Mouse (Mus musculus): ENCODE results near the gene Tnfrsf1b. TPM values are rescaled to one million over a fixed set of nuclear protein-coding genes. Genes with fewer than 3 reads are reported as not detected.

The Tnfrsf1b gene
- polyA plus RNA-seq, 1 experiment from 2014 or later, result 4.5 TPM

Other genes with a start within 250 kb of the Tnfrsf1b start
- gene Vps13d, start 51.9 kb downstream of the Tnfrsf1b start, polyA plus RNA-seq (2015; fragmentation: Nextera tagmentation; extraction: Ambion mirVana), result 11.1 and 14.3 TPM in 2 replicates
- gene Tnfrsf8, start 68.3 kb upstream of the Tnfrsf1b start, polyA plus RNA-seq (2015; fragmentation: Nextera tagmentation; extraction: Ambion mirVana), result 0.17 TPM in 1 of 2 replicates, not detected in the other